Mouse (Mus musculus) myocyte (in vitro differentiated cells): ENCODE measurements around the gene Vmn1r26. TPM values are rescaled to one million over a fixed set of nuclear protein-coding genes. Genes with fewer than 3 reads are reported as not detected.
"Not testable (repeated sequence)": the region's sequence is repeated elsewhere in the genome, so short reads cannot be mapped to it uniquely, and the experiment has no call there.

ENCODE experiments used
- H3K27me3 ChIP-seq: one replicate; pipeline ENCODE4 v1.6.1; 2011; ENCODE audit not compliant: control insufficient read depth, insufficient read depth, insufficient read length
- H3K36me3 ChIP-seq: one replicate; pipeline ENCODE4 v1.6.1; 2011; ENCODE audit not compliant: control insufficient read depth, insufficient read depth
- H3K4me2 ChIP-seq: one replicate; pipeline ENCODE4 v1.6.1; 2011; ENCODE audit warnings: low read depth, control low read depth
- H3K4me3 ChIP-seq: one replicate; pipeline ENCODE4 v1.5.1; 2011; ENCODE audit warnings: mild to moderate bottlenecking, control low read depth, moderate library complexity
- H3K79me2 ChIP-seq: one replicate; pipeline ENCODE4 v1.6.1; 2011; ENCODE audit not compliant: control insufficient read depth, insufficient read depth
- H3ac ChIP-seq: one replicate; pipeline ENCODE4 v1.6.1; 2011; ENCODE audit not compliant: control insufficient read depth, insufficient read length
- CEBPB ChIP-seq: IDR thresholded peaks from 2 replicates; pipeline ENCODE4 v1.6.1; 2011; ENCODE audit warnings: mild to moderate bottlenecking, moderate library complexity; ENCODE audit not compliant: poor library complexity, insufficient read depth, severe bottlenecking
- E2F4 ChIP-seq: IDR thresholded peaks from one replicate; pipeline ENCODE4 v1.6.1; 2011; ENCODE audit warnings: mild to moderate bottlenecking, control low read depth, moderate library complexity; ENCODE audit not compliant: insufficient read depth
- MAX ChIP-seq: IDR thresholded peaks from one replicate; pipeline ENCODE4 v1.6.1; 2011; ENCODE audit warnings: low read depth, mild to moderate bottlenecking, control low read depth
- MYOD1 ChIP-seq, 3 experiments: IDR thresholded peaks; one replicate each; pipeline ENCODE4 v1.6.1; 2011; ENCODE audit warnings: control low read depth in 2 of 3, low read depth in 2 of 3, mild to moderate bottlenecking in 2 of 3, moderate library complexity in 1 of 3; ENCODE audit not compliant: insufficient read length in 2 of 3, control insufficient read depth in 1 of 3
- MYOG ChIP-seq, 3 experiments: IDR thresholded peaks; one replicate each; pipeline ENCODE4 v1.6.1; 2011; ENCODE audit warnings: control low read depth in 2 of 3, low read depth in 2 of 3, mild to moderate bottlenecking in 2 of 3; ENCODE audit not compliant: insufficient read length in 2 of 3, control insufficient read depth in 1 of 3, insufficient read depth in 1 of 3
- POLR2A ChIP-seq: IDR thresholded peaks from one replicate; pipeline ENCODE4 v1.6.1; 2011; ENCODE audit warnings: low read depth, mild to moderate bottlenecking, control low read depth, moderate library complexity; ENCODE audit not compliant: insufficient read length
- POLR2AphosphoS2 ChIP-seq: IDR thresholded peaks from one replicate; pipeline ENCODE4 v1.6.1; 2011; ENCODE audit warnings: low read depth, control low read depth; ENCODE audit not compliant: insufficient read length
- REST ChIP-seq: IDR thresholded peaks from one replicate; pipeline ENCODE4 v1.6.1; 2011; ENCODE audit warnings: mild to moderate bottlenecking, control low read depth, moderate library complexity; ENCODE audit not compliant: insufficient read depth, insufficient read length
- SRF ChIP-seq: IDR thresholded peaks from one replicate; pipeline ENCODE4 v1.6.1; 2011; ENCODE audit warnings: low read depth; ENCODE audit not compliant: control insufficient read depth, insufficient read length
- TCF12 ChIP-seq: IDR thresholded peaks from one replicate; pipeline ENCODE4 v1.6.1; 2011; ENCODE audit warnings: mild to moderate bottlenecking, control low read depth; ENCODE audit not compliant: poor library complexity, insufficient read depth, severe bottlenecking
- TCF3 ChIP-seq: IDR thresholded peaks from one replicate; pipeline ENCODE4 v1.6.1; 2011; ENCODE audit warnings: low read depth, control low read depth; ENCODE audit not compliant: insufficient read length
- USF1 ChIP-seq: IDR thresholded peaks from one replicate; pipeline ENCODE4 v1.6.1; 2011; ENCODE audit warnings: low read depth, mild to moderate bottlenecking, control low read depth, moderate library complexity
- polyA plus RNA-seq: library from polyadenylated mRNA; unstranded; fragments of >200 nt; fragmentation: generic; extraction: Trizol; gene quantifications from one replicate; pipeline ENCODE4 v1.2.1, GENCODE M21; 2012; ENCODE audit warnings: missing spikeins

Gene Vmn1r26
- polyA plus RNA-seq, result not detected

DNA sequence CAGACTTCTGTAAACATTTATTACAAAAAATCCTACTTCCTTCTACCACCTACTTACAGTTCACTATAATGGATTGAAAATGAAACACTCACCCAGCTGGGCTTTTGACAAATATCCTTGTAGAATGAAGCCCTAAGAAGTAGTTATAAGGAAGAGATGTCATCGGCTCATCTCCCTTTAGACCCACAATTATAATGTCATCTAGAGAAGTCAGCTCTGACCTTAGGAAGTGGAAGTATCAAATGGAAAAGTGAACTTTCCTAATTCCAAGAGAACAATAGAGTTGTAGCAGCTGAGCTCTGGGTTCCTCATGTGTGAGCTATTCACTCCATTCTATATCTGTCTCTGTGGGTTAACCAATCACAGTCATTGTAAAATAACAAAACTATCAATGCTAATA, at the start of gene Vmn1r26:
Gene Vmn1r26, minus strand, starts transcription at position 101 of the 400 bp plus-strand sequence.
- no peak within 1 kb of the TSS for H3K4me2 ChIP-seq
- no peaks in the 10 kb centered on the region for H3K79me2 ChIP-seq
- H3K27me3 ChIP-seq, result no peaks in the 10 kb centered on the region
- H3ac ChIP-seq, result no peak within 1 kb of the TSS
- TF ChIP-seq E2F4, result no peak
- no peak for TF ChIP-seq POLR2AphosphoS2
- TF ChIP-seq CEBPB, result no peak
- TF ChIP-seq TCF3, result no peak
- no peak for TF ChIP-seq SRF
- no peak for TF ChIP-seq POLR2A
- no peak for TF ChIP-seq REST
- no peak for TF ChIP-seq MAX
- TF ChIP-seq TCF12, result no peak
- TF ChIP-seq USF1, result no peak
- TF ChIP-seq MYOD1 (IDR thresholded peaks at IDR 0.05; ENCODE audit: control insufficient read depth in 1 of 3, insufficient read length in 2 of 3, low read depth in 2 of 3), result no peak
- no peak for TF ChIP-seq MYOG (IDR thresholded peaks at IDR 0.05; ENCODE audit: control insufficient read depth in 1 of 3, insufficient read depth in 1 of 3, insufficient read length in 2 of 3, low read depth in 2 of 3)
- H3K36me3 ChIP-seq, result no peaks in the 10 kb centered on the region
- H3K4me3 ChIP-seq, result no peak within 1 kb of the TSS

GRCm38 (mm10) chr6:58044025-58044424, 29.1 kb upstream of the Vmn1r26 start:
- H3K4me2 ChIP-seq, result no peak overlapping the region
- H3K4me3 ChIP-seq, result no peak overlapping the region
- no peak for TF ChIP-seq REST
- no peak for TF ChIP-seq TCF12
- TF ChIP-seq POLR2A, result no peak
- TF ChIP-seq POLR2AphosphoS2, result no peak
- no peak for TF ChIP-seq CEBPB
- TF ChIP-seq MYOG (IDR thresholded peaks at IDR 0.05; ENCODE audit: control insufficient read depth in 1 of 3, insufficient read depth in 1 of 3, insufficient read length in 2 of 3, low read depth in 2 of 3), result no peak
- no peak for TF ChIP-seq E2F4
- no peak for TF ChIP-seq MYOD1 (IDR thresholded peaks at IDR 0.05; ENCODE audit: control insufficient read depth in 1 of 3, insufficient read length in 2 of 3, low read depth in 2 of 3)
- TF ChIP-seq SRF, result no peak
- no peak for TF ChIP-seq USF1
- TF ChIP-seq TCF3, result no peak
- no peak for TF ChIP-seq MAX
- no peaks in the 10 kb centered on the region for H3K79me2 ChIP-seq
- no peak overlapping the region for H3ac ChIP-seq
- no peaks in the 10 kb centered on the region for H3K36me3 ChIP-seq
- no peaks in the 10 kb centered on the region for H3K27me3 ChIP-seq

GRCm38 (mm10) chr6:58017478-58017877, 2.5 kb upstream of the Vmn1r26 start:
- not testable (repeated sequence) for H3ac ChIP-seq, H3K4me3 ChIP-seq, H3K36me3 ChIP-seq, H3K27me3 ChIP-seq, H3K4me2 ChIP-seq, H3K79me2 ChIP-seq

GRCm38 (mm10) chr6:57980710-57981109, 34.2 kb downstream of the Vmn1r26 start, which contains the start of gene Vmn1r25:
TSS of gene Vmn1r25 (minus strand) at chr6:57980810.
- no peak for TF ChIP-seq POLR2AphosphoS2
- TF ChIP-seq TCF3, result no peak
- TF ChIP-seq SRF, result no peak
- no peak for TF ChIP-seq CEBPB
- TF ChIP-seq REST, result no peak
- no peak for TF ChIP-seq MYOG (IDR thresholded peaks at IDR 0.05; ENCODE audit: control insufficient read depth in 1 of 3, insufficient read depth in 1 of 3, insufficient read length in 2 of 3, low read depth in 2 of 3)
- TF ChIP-seq MYOD1 (IDR thresholded peaks at IDR 0.05; ENCODE audit: control insufficient read depth in 1 of 3, insufficient read length in 2 of 3, low read depth in 2 of 3), result no peak
- no peak for TF ChIP-seq POLR2A
- TF ChIP-seq E2F4, result no peak
- TF ChIP-seq TCF12, result no peak
- TF ChIP-seq USF1, result no peak
- H3K36me3 ChIP-seq, result no peaks in the 10 kb centered on the region

DNA sequence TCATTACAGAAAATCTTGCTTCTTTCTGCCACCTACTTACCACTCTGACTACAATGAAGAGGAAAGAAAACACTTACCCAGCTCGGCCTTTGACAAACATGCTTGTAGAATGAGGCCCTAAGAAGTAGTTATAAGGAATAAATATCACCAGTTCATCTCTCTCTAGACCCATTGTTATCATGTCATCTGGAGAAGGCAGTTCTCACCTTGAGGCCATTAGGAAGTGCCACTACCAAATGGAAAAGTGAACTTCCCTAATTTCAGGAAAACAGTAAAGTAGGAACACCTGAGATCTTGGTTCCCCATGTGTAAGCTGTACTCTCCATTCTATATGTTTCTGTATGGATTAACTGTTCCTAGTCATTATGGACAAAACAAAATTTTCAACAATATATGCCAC, 53.6 kb downstream of the Vmn1r26 start, which contains the start of gene Vmn1r24:
Gene Vmn1r24, minus strand, starts transcription at position 101 of the 400 bp plus-strand sequence.
- not testable (repeated sequence) for H3ac ChIP-seq, H3K79me2 ChIP-seq, H3K27me3 ChIP-seq, H3K4me3 ChIP-seq, H3K36me3 ChIP-seq, H3K4me2 ChIP-seq

More at GRCm38 (mm10) chr6:57980710-57981109, 34.2 kb downstream of the Vmn1r26 start, which contains the start of gene Vmn1r25:
- Histone ChIP-seq H3K4me3 (no peak within 1 kb of the TSS), H3ac (no peak within 1 kb of the TSS), H3K79me2 (no peaks in the 10 kb centered on the region), H3K27me3 (no peaks in the 10 kb centered on the region), H3K4me2 (no peak within 1 kb of the TSS)

Other genes starting within 250 kb of the Vmn1r26 start
- gene Vopp1, start 190.0 kb downstream of the Vmn1r26 start, polyA plus RNA-seq, result 13.7 TPM
- gene Vmn1r21, start 164.8 kb downstream of the Vmn1r26 start, polyA plus RNA-seq, result not detected
- gene Vmn1r22, start 107.1 kb downstream of the Vmn1r26 start, polyA plus RNA-seq, result not detected
- not detected for gene Vmn1r23, start 88.3 kb downstream of the Vmn1r26 start, polyA plus RNA-seq
- not detected for gene Vmn1r24, start 53.7 kb downstream of the Vmn1r26 start, polyA plus RNA-seq
- gene Vmn1r25, start 34.3 kb downstream of the Vmn1r26 start, polyA plus RNA-seq, result not detected
- gene Vmn1r27, start 203.7 kb upstream of the Vmn1r26 start, polyA plus RNA-seq, result not detected
- gene Vmn1r28, start 246.9 kb upstream of the Vmn1r26 start, polyA plus RNA-seq, result not detected